In the genomic region with DNA sequence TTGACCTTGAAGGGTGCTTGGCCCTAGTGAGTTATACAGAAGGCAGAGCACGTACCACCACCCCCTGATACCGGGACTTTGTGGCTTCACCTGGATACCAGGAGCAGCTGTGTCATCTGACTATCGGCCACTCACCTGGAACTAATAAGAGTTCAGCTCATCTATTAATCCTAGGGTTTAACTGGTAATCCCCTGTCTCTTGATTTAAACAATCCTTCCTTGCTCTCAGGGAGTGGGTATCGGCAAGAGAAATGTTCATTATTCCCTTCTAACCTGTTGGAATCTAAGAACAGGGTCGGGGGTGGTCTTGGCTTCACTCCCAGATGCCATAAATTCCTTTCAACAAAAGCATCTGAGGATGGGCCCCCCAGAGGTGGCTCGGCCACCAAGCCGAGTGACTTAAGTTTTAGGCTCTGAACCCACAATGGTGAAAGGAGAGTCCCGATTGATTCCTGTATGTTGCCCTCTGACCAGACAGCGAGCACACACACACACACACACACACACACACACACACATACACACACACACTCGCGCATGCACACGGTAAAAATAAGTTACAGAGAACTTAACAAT, we compare ENCODE assay signal across 11 mouse cellular contexts. TPM values are rescaled to one million over a fixed set of nuclear protein-coding genes. Genes with fewer than 3 reads are reported as not detected.
DNase-seq lines count a peak whose midpoint lies in the region; ATAC-seq lines count a peak whose summit lies in the region.
"Had no signal": no experiment of that assay in that cellular context is flagged by ENCODE, and none has a peak within 500 bp of the region (broad histone marks: within the 10 kb centered on the region; RNA-seq: fewer than 3 reads in every experiment).

No protein-coding gene starts in this region.

- H3K9me3 ChIP-seq in kidney, embryonic 14.5 days (ENCODE audit: control insufficient read depth, low read length) = no peaks in the 10 kb centered on the region
- H3K9me3 ChIP-seq in hindbrain, embryonic 13.5 days = no peaks in the 10 kb centered on the region
- H3K9me3 ChIP-seq in midbrain, embryonic 15.5 days = no peaks in the 10 kb centered on the region

- ATAC-seq in kidney, embryonic 14.5 days (ENCODE audit: low FRiP score, low TSS enrichment) = no peak
- ATAC-seq in hindbrain, embryonic 13.5 days (ENCODE audit: low FRiP score) = no peak
- ATAC-seq in midbrain, embryonic 15.5 days (replicated peaks) = no peak

- WGBS in kidney, embryonic 14.5 days = 11% methylated on average over 12 of the region's 12 CpGs
- WGBS in hindbrain, embryonic 13.5 days = 7% methylated on average over 12 of the region's 12 CpGs
- 10% methylated on average over 12 of the region's 12 CpGs for WGBS in midbrain, embryonic 15.5 days

- no peak overlapping the region for H3K27ac ChIP-seq in kidney, embryonic 14.5 days (ENCODE audit: low read depth, low read length)
- H3K27ac ChIP-seq in hindbrain, embryonic 13.5 days = peak overlapping the region; percentile 18; the same call in 1 of the 2 replicates
- no peak overlapping the region for H3K27ac ChIP-seq in midbrain, embryonic 15.5 days

- H3K27me3 ChIP-seq in kidney, embryonic 14.5 days (ENCODE audit: control insufficient read depth, insufficient read depth, low read length) = no peaks in the 10 kb centered on the region
- no peaks in the 10 kb centered on the region; the same call in 1 of the 2 replicates for H3K27me3 ChIP-seq in hindbrain, embryonic 13.5 days
- no peaks in the 10 kb centered on the region for H3K27me3 ChIP-seq in midbrain, embryonic 15.5 days (replicated peaks)

- peak overlapping the region; percentile 51 for H3K4me2 ChIP-seq in kidney, embryonic 14.5 days (replicated peaks; ENCODE audit: low read depth, low read length)
- peak overlapping the region; percentile 57 for H3K4me2 ChIP-seq in hindbrain, embryonic 13.5 days
- H3K4me2 ChIP-seq in midbrain, embryonic 15.5 days = peak overlapping the region; percentile 51

- peak overlapping the region; percentile 42 for H3K4me3 ChIP-seq in kidney, embryonic 14.5 days (ENCODE audit: low read length)
- peak overlapping the region; percentile 42 for H3K4me3 ChIP-seq in hindbrain, embryonic 13.5 days
- H3K4me3 ChIP-seq in midbrain, embryonic 15.5 days = peak overlapping the region; percentile 36; the same call in 1 of the 2 replicates
- H3K4me3 ChIP-seq: erythroblast, embryonic 14.5 days had no signal

- peak overlapping the region; percentile 20; the same call in 1 of the 2 replicates for H3K9ac ChIP-seq in kidney, embryonic 14.5 days (ENCODE audit: low read depth, low read length)
- peak overlapping the region; percentile 55 for H3K9ac ChIP-seq in hindbrain, embryonic 13.5 days
- H3K9ac ChIP-seq in midbrain, embryonic 15.5 days = no peak overlapping the region

- no peaks in the 10 kb centered on the region for H3K36me3 ChIP-seq in kidney, embryonic 14.5 days (ENCODE audit: control insufficient read depth, insufficient read depth, low read length)
- no peaks in the 10 kb centered on the region for H3K36me3 ChIP-seq in hindbrain, embryonic 13.5 days
- H3K36me3 ChIP-seq in midbrain, embryonic 15.5 days (replicated peaks) = no peaks in the 10 kb centered on the region

- DNase-seq in kidney, postnatal 25 days = no peak
- peak; percentile 46 for DNase-seq in embryo, embryonic 11 days
- DNase-seq in thymus, postnatal 14 days = no peak
- DNase-seq in adrenal gland, postnatal 10 days = no peak
- no peak for DNase-seq in kidney, postnatal 36 days
- DNase-seq: kidney, adult 8-10 months had no signal

- H3K4me1 ChIP-seq in kidney, embryonic 14.5 days (ENCODE audit: control insufficient read depth, insufficient read depth, low read length) = peaks cover 36% of the 10 kb centered on the region; the same call in 1 of the 2 replicates
- H3K4me1 ChIP-seq in hindbrain, embryonic 13.5 days (replicated peaks) = peaks cover 47% of the 10 kb centered on the region
- peaks cover 29% of the 10 kb centered on the region for H3K4me1 ChIP-seq in midbrain, embryonic 15.5 days

RNA-seq across cellular contexts. Expression of a gene that starts 0.8 kb away (rescaled TPM):
- polyA plus RNA-seq in kidney, embryonic 14.5 days (2014; fragmentation: Nextera tagmentation; extraction: Ambion mirVana) = 47.4 and 48.7 TPM in 2 replicates
- 71.2 and 77.9 TPM in 2 replicates for polyA plus RNA-seq in hindbrain, embryonic 13.5 days (2015; fragmentation: Nextera tagmentation; extraction: Ambion mirVana)
- 40.8 and 46.3 TPM in 2 replicates for polyA plus RNA-seq in midbrain, embryonic 15.5 days (2015; fragmentation: Nextera tagmentation; extraction: Ambion mirVana)
- 10 to 100 TPM in 1 of 2 experiments, 1 to 10 TPM in 1; 9.3 to 11.1 TPM for total RNA-seq in adrenal gland, postnatal 10 days (2021)
- total RNA-seq: CH12.LX had no signal
- polyA plus RNA-seq: erythroblast, embryonic 14.5 days had no signal

RNA-seq across cellular contexts. Expression of a gene that starts 49.4 kb away (rescaled TPM):
- polyA plus RNA-seq in kidney, embryonic 14.5 days (2014; fragmentation: Nextera tagmentation; extraction: Ambion mirVana) = not detected in 2 replicates
- polyA plus RNA-seq in hindbrain, embryonic 13.5 days (2015; fragmentation: Nextera tagmentation; extraction: Ambion mirVana) = 0.22 TPM in 2 replicates
- polyA plus RNA-seq in midbrain, embryonic 15.5 days (2015; fragmentation: Nextera tagmentation; extraction: Ambion mirVana) = 0.27 and 0.31 TPM in 2 replicates
- under 1 TPM; 0.36 to 0.61 TPM for total RNA-seq in adrenal gland, postnatal 10 days (2021)
- total RNA-seq: CH12.LX had no signal
- polyA plus RNA-seq: erythroblast, embryonic 14.5 days had no signal
